Mouse (Mus musculus) CH12.LX (cell line): ENCODE results near the gene Cngb1. TPM values are rescaled to one million over a fixed set of nuclear protein-coding genes. Genes with fewer than 3 reads are reported as not detected.

ENCODE experiments used
- DNase-seq: peaks from one replicate; pipeline ENCODE4 v3.0.0-alpha.2; 2013; ENCODE audit errors: extremely low read depth
- H3K27ac ChIP-seq: 2 replicates; pipeline ENCODE4 v1.5.1; 2012; ENCODE audit warnings: low read depth, mild to moderate bottlenecking, control low read depth, moderate library complexity; ENCODE audit not compliant: insufficient read depth
- H3K27me3 ChIP-seq: replicated peaks from 2 replicates; pipeline ENCODE3; 2012; ENCODE audit warnings: inconsistent platforms
- H3K36me3 ChIP-seq, 2 experiments: replicated peaks in 1 of 2; 2 replicates each; pipeline versions ENCODE3 to v1.6.1; 2012; ENCODE audit warnings: inconsistent platforms in 1 of 2, low read length in 1 of 2, mild to moderate bottlenecking in 1 of 2, mixed read lengths in 1 of 2, moderate library complexity in 1 of 2; ENCODE audit not compliant: control insufficient read depth in 1 of 2, insufficient read depth in 1 of 2
- H3K4me1 ChIP-seq, 2 experiments: 2 replicates each; pipeline ENCODE4 v1.6.1; 2012; ENCODE audit warnings: inconsistent platforms in 1 of 2, moderate library complexity in 1 of 2; ENCODE audit not compliant: insufficient read depth in 2 of 2, control insufficient read depth in 1 of 2
- H3K4me2 ChIP-seq: 2 replicates; pipeline ENCODE4 v1.6.1; 2012; ENCODE audit warnings: low read depth, mild to moderate bottlenecking, control low read depth; ENCODE audit not compliant: poor library complexity, insufficient read depth, severe bottlenecking
- H3K4me3 ChIP-seq, 3 experiments: fragments of 150-350 bp in 1 of 3; sonication (generic) in 1 of 3; replicated peaks in 1 of 3; 2 replicates each; pipeline versions ENCODE3 to v1.5.1; 2011 to 2012; ENCODE audit warnings: low read depth in 2 of 3, low read length in 2 of 3, mild to moderate bottlenecking in 2 of 3, moderate library complexity in 2 of 3, control low read depth in 1 of 3, improper control_type of control experiment in 1 of 3, inconsistent platforms in 1 of 3, mixed read lengths in 1 of 3; ENCODE audit not compliant: poor library complexity in 1 of 3
- H3K79me2 ChIP-seq: replicated peaks from 2 replicates; pipeline ENCODE4 v1.6.1; 2012; ENCODE audit warnings: mild to moderate bottlenecking, moderate library complexity; ENCODE audit not compliant: control insufficient read depth, poor library complexity, insufficient read depth, severe bottlenecking; ENCODE audit errors: extremely low read depth
- H3K9ac ChIP-seq: 2 replicates; pipeline ENCODE4 v1.6.1; 2012; ENCODE audit warnings: low read depth, mild to moderate bottlenecking, control low read depth, moderate library complexity; ENCODE audit not compliant: insufficient read depth
- H3K9me3 ChIP-seq: replicated peaks from 2 replicates; pipeline ENCODE3; 2012; ENCODE audit warnings: low read length, inconsistent platforms, mixed read lengths
- BHLHE40 ChIP-seq: IDR thresholded peaks from 2 replicates; pipeline ENCODE4 v1.6.1; 2011; ENCODE audit warnings: mild to moderate bottlenecking, low read depth, low read length, improper control_type of control experiment
- E2F4 ChIP-seq: IDR thresholded peaks from 2 replicates; pipeline ENCODE4 v1.6.1; 2011; ENCODE audit warnings: low read depth, low read length, improper control_type of control experiment; ENCODE audit not compliant: insufficient replicate concordance
- ELF1 ChIP-seq: IDR thresholded peaks from 2 replicates; pipeline ENCODE4 v1.6.1; 2014; ENCODE audit warnings: low read depth, mild to moderate bottlenecking, inconsistent platforms, low read length, improper control_type of control experiment
- EP300 ChIP-seq: IDR thresholded peaks from 2 replicates; pipeline ENCODE4 v1.6.1; 2011; ENCODE audit warnings: low read length, improper control_type of control experiment
- ETS1 ChIP-seq: conservative IDR thresholded peaks from 2 replicates; pipeline ENCODE4 v1.6.1; 2012; ENCODE audit warnings: low read depth, mild to moderate bottlenecking, inconsistent platforms, low read length, improper control_type of control experiment, moderate library complexity
- GABPA ChIP-seq: IDR thresholded peaks from 2 replicates; pipeline ENCODE4 v1.6.1; 2012; ENCODE audit warnings: low read depth, low read length, improper control_type of control experiment, inconsistent platforms; ENCODE audit not compliant: insufficient replicate concordance
- HCFC1 ChIP-seq: IDR thresholded peaks from 2 replicates; pipeline ENCODE4 v1.6.1; 2012; ENCODE audit warnings: low read depth, mild to moderate bottlenecking, inconsistent platforms, low read length, improper control_type of control experiment
- IRF4 ChIP-seq: IDR thresholded peaks from 2 replicates; pipeline ENCODE4 v1.6.1; 2014; ENCODE audit warnings: low read depth, mild to moderate bottlenecking, inconsistent platforms, low read length, improper control_type of control experiment
- JUN ChIP-seq: IDR thresholded peaks from 2 replicates; pipeline ENCODE4 v1.6.1; 2011; ENCODE audit warnings: low read depth, mild to moderate bottlenecking, low read length, improper control_type of control experiment, moderate library complexity; ENCODE audit not compliant: insufficient read depth
- KAT2A ChIP-seq: IDR thresholded peaks from 2 replicates; pipeline ENCODE4 v1.6.1; 2012; ENCODE audit warnings: low read length, improper control_type of control experiment, inconsistent platforms; ENCODE audit not compliant: insufficient replicate concordance
- MAX ChIP-seq: IDR thresholded peaks from 2 replicates; pipeline ENCODE4 v1.6.1; 2011; ENCODE audit warnings: low read length, improper control_type of control experiment
- MEF2A ChIP-seq: IDR thresholded peaks from 2 replicates; pipeline ENCODE4 v1.6.1; 2014; ENCODE audit warnings: low read depth, mild to moderate bottlenecking, inconsistent platforms, low read length, improper control_type of control experiment, borderline replicate concordance
- MYC ChIP-seq: IDR thresholded peaks from 2 replicates; pipeline ENCODE4 v1.6.1; 2011; ENCODE audit warnings: low read depth, mild to moderate bottlenecking, improper control_type of control experiment, low read length
- NELFE ChIP-seq: IDR thresholded peaks from 2 replicates; pipeline ENCODE4 v1.6.1; 2011; ENCODE audit warnings: low read depth, low read length, improper control_type of control experiment
- PAX5 ChIP-seq: IDR thresholded peaks from 2 replicates; pipeline ENCODE4 v1.6.1; 2012; ENCODE audit warnings: low read length, inconsistent platforms, mixed read lengths
- POLR2A ChIP-seq: IDR thresholded peaks from 2 replicates; pipeline ENCODE4 v1.6.1; 2011; ENCODE audit warnings: low read depth, mild to moderate bottlenecking, improper control_type of control experiment, low read length
- SIN3A ChIP-seq: IDR thresholded peaks from 2 replicates; pipeline ENCODE4 v1.6.1; 2012; ENCODE audit warnings: low read length, improper control_type of control experiment, inconsistent platforms
- SMC3 ChIP-seq: IDR thresholded peaks from 2 replicates; pipeline ENCODE4 v1.6.1; 2011; ENCODE audit warnings: low read depth, low read length, improper control_type of control experiment
- TCF12 ChIP-seq: IDR thresholded peaks from 2 replicates; pipeline ENCODE4 v1.6.1; 2014; ENCODE audit warnings: low read depth, mild to moderate bottlenecking, inconsistent platforms, low read length, improper control_type of control experiment
- UBTF ChIP-seq: IDR thresholded peaks from 2 replicates; pipeline ENCODE4 v1.6.1; 2012; ENCODE audit warnings: low read depth, mild to moderate bottlenecking, inconsistent platforms, low read length, improper control_type of control experiment, moderate library complexity
- USF1 ChIP-seq: IDR thresholded peaks from 2 replicates; pipeline ENCODE4 v1.6.1; 2014; ENCODE audit warnings: low read depth, mild to moderate bottlenecking, inconsistent platforms, low read length, improper control_type of control experiment
- USF2 ChIP-seq: conservative IDR thresholded peaks from 2 replicates; pipeline ENCODE4 v1.6.1; 2011; ENCODE audit warnings: low read depth, low read length, improper control_type of control experiment
- ZC3H11A ChIP-seq: IDR thresholded peaks from 2 replicates; pipeline ENCODE4 v1.6.1; 2012; ENCODE audit warnings: low read depth, mild to moderate bottlenecking, inconsistent platforms, low read length, improper control_type of control experiment
- ZKSCAN1 ChIP-seq: IDR thresholded peaks from 2 replicates; pipeline ENCODE4 v1.6.1; 2012; ENCODE audit warnings: low read depth, inconsistent platforms, low read length, improper control_type of control experiment, borderline replicate concordance
- ZNF384 ChIP-seq: IDR thresholded peaks from 2 replicates; pipeline ENCODE4 v1.6.1; 2012; ENCODE audit warnings: low read depth, low read length, improper control_type of control experiment, inconsistent platforms
- dilution Hi-C: fragments of 300-500 bp; cut with MboI; formaldehyde crosslinking; loops from 2 replicates; pipeline ENCODE4 v1.14.3; 2020; ENCODE audit warnings: low sequenced_read_pairs; ENCODE audit not compliant: extremely low pct_unique_long_range_greater_than_20kb, extremely low pct_ligation_motif_present
- in situ Hi-C: fragments of 300-500 bp; cut with MboI; formaldehyde crosslinking; loops from 3 replicates; pipeline ENCODE4 v1.14.3; 2019; ENCODE audit warnings: low sequenced_read_pairs, low pct_ligation_motif_present, low pct_unique_long_range_greater_than_20kb, mixed read lengths
- polyA plus RNA-seq: library from polyadenylated mRNA; unstranded; fragments of >175 nt; gene quantifications from 2 replicates; pipeline ENCODE4 v1.2.1, GENCODE M21; 2012; ENCODE audit warnings: low read depth; ENCODE audit not compliant: insufficient read length
- total RNA-seq, 2 experiments: library from RNA; depleted of rRNA; stranded (reverse); fragments of 300-350 nt in 1 of 2; fragments of >200 nt in 1 of 2; gene quantifications; 2 replicates each; pipeline ENCODE4 v1.2.3; 2012 to 2014

The Cngb1 gene
- total and polyA plus RNA-seq, 3 experiments = not detected

DNA sequence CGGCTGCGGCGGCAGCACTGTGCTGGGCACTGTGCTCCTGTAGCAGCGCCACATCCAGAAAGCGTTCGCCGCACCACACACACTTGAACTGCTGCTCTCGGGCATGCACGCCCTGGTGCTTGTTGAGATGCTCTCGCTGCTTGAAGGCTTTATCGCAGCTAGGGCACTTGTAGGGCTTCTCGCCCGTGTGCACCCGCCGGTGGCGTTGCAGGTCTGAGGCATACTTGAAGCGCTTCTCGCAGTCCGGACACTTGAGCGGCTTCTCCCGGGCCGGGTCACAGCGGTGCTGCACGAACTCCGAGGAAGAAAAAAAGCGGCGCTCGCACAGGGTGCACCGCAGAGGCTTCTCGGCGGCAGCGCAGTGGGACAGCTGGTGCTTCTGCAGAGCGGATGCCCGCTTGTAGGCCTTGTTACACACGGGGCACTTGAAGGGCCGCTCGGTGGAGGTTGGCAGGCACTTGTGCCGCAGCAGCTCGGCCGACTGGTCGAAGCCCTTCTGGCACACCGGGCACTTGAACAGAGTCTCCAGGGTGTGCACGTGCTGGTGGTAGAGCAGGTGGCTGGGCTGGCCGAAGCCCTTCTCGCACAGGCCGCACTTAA is 21.6 kb upstream of the Cngb1 start:
- peaks cover 2% of the 10 kb centered on the region; the same call in 1 of the 2 replicates for H3K79me2 ChIP-seq
- H3K9ac ChIP-seq = no peak overlapping the region
- no peak for DNase-seq
- no peaks in the 10 kb centered on the region for H3K27me3 ChIP-seq
- no peaks in the 10 kb centered on the region for H3K9me3 ChIP-seq
- TF ChIP-seq EP300 (no peak), PAX5 (no peak), POLR2A (no peak), MYC (no peak), E2F4 (no peak), ZC3H11A (no peak), KAT2A (no peak), UBTF (no peak), MAX (no peak), GABPA (no peak)
- H3K27ac ChIP-seq = no peak overlapping the region
- no peak overlapping the region for H3K4me3 ChIP-seq
- peaks cover under 1 to 13% of the 10 kb centered on the region in 2 experiments; a peak in 3 of 4 replicates for H3K4me1 ChIP-seq
- in situ Hi-C loops (no loop called here), dilution Hi-C loops (no loop called here)
- peaks cover 34 to 59% of the 10 kb centered on the region in 2 experiments for H3K36me3 ChIP-seq
- no peak overlapping the region for H3K4me2 ChIP-seq

DNA sequence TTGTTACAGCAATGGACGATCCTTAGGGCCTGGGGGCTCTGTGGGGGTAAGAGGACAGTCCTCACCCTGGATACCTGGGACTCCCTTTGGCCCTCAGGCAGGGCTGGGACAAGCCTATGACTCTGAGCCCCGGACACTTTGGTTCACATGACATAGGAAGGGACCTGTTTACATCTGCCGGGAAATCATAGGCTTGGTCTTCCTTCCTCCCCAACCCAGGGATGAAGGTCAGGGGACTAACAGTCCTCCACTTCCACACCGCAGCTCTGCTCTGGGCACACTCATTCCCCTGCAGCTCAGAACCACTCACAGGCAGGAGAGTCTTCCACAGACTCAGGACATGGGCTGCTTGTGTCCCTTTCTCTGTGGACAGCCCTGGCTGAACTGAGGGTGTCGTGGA is 20.4 kb upstream of the Cngb1 start:
- in situ Hi-C loops = no loop called here
- Histone ChIP-seq H3K36me3 (peaks cover 34 to 59% of the 10 kb centered on the region in 2 experiments), H3K4me1 (peaks cover 0 to 10% of the 10 kb centered on the region in 2 experiments; a peak in 2 of 4 replicates)

DNA sequence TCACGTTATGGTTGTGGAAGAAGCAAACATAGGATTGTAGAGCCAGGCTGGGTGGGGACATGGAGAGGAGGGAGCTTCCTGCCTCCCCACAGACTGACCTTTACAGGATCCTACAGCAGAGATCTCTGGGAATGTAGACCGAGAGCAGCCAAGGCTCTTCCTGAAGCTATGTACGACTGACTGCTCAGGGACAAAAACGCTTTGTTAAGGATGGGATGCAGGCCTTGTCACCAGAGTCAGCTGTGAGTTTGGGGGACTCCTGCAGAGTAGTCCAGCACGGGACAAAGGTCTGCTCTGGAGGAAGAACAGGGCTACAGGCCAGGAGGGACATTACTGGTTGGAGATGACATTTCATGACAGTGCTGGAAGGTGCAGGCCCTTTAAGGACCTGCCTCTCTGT is 18.3 kb upstream of the Cngb1 start:
- dilution Hi-C loops (no loop called here), in situ Hi-C loops (no loop called here)
- TF ChIP-seq BHLHE40 = no peak
- no peak for TF ChIP-seq IRF4
- no peak for TF ChIP-seq USF1
- TF ChIP-seq ELF1 = no peak
- no peak for TF ChIP-seq SMC3
- no peak for TF ChIP-seq ZKSCAN1
- TF ChIP-seq TCF12 = no peak
- TF ChIP-seq MAX = no peak
- no peak for TF ChIP-seq USF2
- no peak for TF ChIP-seq E2F4
- TF ChIP-seq ETS1 = no peak
- TF ChIP-seq NELFE = no peak
- TF ChIP-seq ZNF384 = no peak
- no peak for TF ChIP-seq SIN3A
- TF ChIP-seq MEF2A = no peak
- no peak for TF ChIP-seq UBTF
- TF ChIP-seq PAX5 = no peak
- no peak for TF ChIP-seq JUN
- no peak for TF ChIP-seq HCFC1
- Histone ChIP-seq H3K4me2 (no peak overlapping the region), H3K4me1 (no peaks in the 10 kb centered on the region; a peak in 1 of 4 replicates), H3K9ac (no peak overlapping the region), H3K27me3 (peaks cover 2% of the 10 kb centered on the region), H3K27ac (no peak overlapping the region), H3K9me3 (no peaks in the 10 kb centered on the region), H3K4me3 (no peak overlapping the region), H3K36me3 (peaks cover 33 to 55% of the 10 kb centered on the region in 2 experiments), H3K79me2 (no peaks in the 10 kb centered on the region)
- DNase-seq = no peak

More for the DNA sequence above, 20.4 kb upstream of the Cngb1 start:
- Histone ChIP-seq H3K4me2 (no peak overlapping the region), H3K79me2 (peaks cover 2% of the 10 kb centered on the region; the same call in 1 of the 2 replicates), H3K27me3 (no peaks in the 10 kb centered on the region), H3K9me3 (no peaks in the 10 kb centered on the region), H3K4me3 (no peak overlapping the region), H3K27ac (no peak overlapping the region), H3K9ac (no peak overlapping the region)
- dilution Hi-C loops = no loop called here
- no peak for DNase-seq
- TF ChIP-seq GABPA = no peak
- TF ChIP-seq ETS1 = no peak
